Mouse (Mus musculus): ENCODE data around the gene Mapk9. TPM values are rescaled to one million over a fixed set of nuclear protein-coding genes. Genes with fewer than 3 reads are reported as not detected.

The Mapk9 gene
- polyA plus RNA-seq, 1 experiment from 2014 or later = 38.6 TPM

DNA sequence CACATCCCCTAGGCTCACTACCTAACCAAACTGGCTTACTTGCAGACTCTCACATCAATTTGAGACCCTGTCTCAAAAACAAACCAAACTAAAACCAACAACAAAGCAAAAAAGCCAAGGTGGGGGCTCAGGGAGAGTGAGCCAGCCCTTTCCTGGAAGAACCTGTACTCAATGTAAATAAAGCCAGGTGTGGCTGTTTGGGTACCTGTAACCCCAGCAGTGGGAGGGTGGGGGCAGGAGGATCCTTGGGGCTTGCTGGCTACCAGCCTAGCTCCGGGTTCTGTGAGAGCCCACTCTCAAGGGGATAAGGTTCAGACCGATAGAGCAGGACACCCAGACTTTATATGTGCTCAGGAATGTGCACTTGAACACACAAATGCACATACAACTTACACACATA, 25.6 kb upstream of the Mapk9 start:
- no peaks in the 10 kb centered on the region for H3K27me3 ChIP-seq
- peaks cover 96% of the 10 kb centered on the region for H3K36me3 ChIP-seq
- no peaks in the 10 kb centered on the region for H3K4me1 ChIP-seq (replicated peaks)
- no peak overlapping the region for H3K9ac ChIP-seq (replicated peaks)
- no peak for ATAC-seq (ENCODE audit: insufficient number of reproducible peaks, insufficient read depth, low FRiP score, low TSS enrichment, low read depth)
- no peak overlapping the region for H3K4me3 ChIP-seq (replicated peaks)
- no peak overlapping the region for H3K27ac ChIP-seq
- H3K4me2 ChIP-seq = no peak overlapping the region
- no peaks in the 10 kb centered on the region for H3K9me3 ChIP-seq
- WGBS = 94% methylated on average over 2 of the region's 2 CpGs

DNA sequence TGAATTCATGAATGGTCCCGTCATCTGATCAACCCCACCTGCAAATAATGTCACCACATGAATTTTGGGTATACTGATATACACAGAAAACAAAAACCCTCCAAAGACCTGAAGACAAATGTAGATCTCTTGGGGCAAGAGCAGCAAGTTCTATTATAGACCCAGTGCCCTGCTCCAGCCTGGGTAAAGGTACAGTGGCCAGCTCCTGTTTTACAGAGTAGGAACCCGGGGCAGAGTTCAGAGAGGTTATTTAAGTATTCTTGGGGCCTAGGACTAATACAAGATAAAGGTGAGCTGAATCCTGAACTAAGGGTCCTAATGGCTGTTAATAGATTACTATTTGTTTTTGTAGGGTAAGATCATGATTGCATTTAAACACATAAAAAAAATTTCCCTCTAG, 25.0 kb upstream of the Mapk9 start:
- WGBS = 87% methylated on average over 2 of the region's 2 CpGs
- Histone ChIP-seq H3K4me1 (replicated peaks) (no peaks in the 10 kb centered on the region), H3K27ac (no peak overlapping the region), H3K9ac (replicated peaks) (no peak overlapping the region), H3K36me3 (peaks cover 96% of the 10 kb centered on the region), H3K4me2 (no peak overlapping the region), H3K27me3 (no peaks in the 10 kb centered on the region), H3K9me3 (no peaks in the 10 kb centered on the region), H3K4me3 (replicated peaks) (no peak overlapping the region)
- no peak for ATAC-seq (ENCODE audit: insufficient number of reproducible peaks, insufficient read depth, low FRiP score, low TSS enrichment, low read depth)

DNA sequence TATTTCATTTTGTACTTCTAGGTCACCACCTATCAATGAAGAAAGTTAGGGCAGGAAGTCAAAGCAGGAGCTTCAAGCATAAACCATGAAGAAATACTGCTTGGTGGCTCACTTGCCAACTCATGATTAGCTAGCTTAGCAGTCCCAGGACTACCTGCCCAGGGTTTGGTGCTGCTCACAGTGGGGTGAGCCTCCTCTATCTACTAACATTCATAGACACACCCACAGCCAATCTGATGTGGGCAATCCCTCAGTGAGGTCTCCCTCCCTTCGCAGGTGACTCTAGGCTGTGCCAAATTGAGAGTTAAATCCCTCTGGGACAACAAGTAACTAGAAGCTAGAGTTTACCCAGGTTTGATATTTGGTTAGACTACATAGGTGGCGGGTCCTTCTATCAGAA, 24.2 kb upstream of the Mapk9 start:
- Histone ChIP-seq H3K27me3 (no peaks in the 10 kb centered on the region), H3K27ac (no peak overlapping the region), H3K4me3 (replicated peaks) (no peak overlapping the region), H3K36me3 (peaks cover 97% of the 10 kb centered on the region), H3K4me1 (replicated peaks) (no peaks in the 10 kb centered on the region), H3K9ac (replicated peaks) (no peak overlapping the region), H3K4me2 (no peak overlapping the region), H3K9me3 (no peaks in the 10 kb centered on the region)
- 84% methylated on average over 2 of the region's 2 CpGs for WGBS
- ATAC-seq (ENCODE audit: insufficient number of reproducible peaks, insufficient read depth, low FRiP score, low TSS enrichment, low read depth) = no peak

DNA sequence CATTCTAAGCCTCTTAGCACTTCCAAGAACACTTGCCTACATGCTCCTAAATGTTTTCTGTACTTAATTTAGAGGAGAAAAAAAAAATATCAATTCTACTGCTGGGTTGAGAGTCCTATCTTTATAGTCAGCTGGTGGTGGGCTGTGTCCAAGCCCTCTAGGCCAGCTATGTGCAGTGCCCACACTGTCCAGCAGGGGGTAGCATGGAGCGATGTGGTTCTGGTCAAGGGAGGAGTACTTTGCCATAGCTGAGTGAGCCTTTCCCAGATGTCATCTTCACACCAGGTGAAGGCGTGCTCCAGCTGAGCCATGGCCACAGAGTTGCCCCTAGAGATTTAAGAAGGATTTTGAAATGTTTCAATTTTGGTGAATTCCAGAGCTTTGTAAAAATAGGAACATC, 21.7 kb upstream of the Mapk9 start:
- Histone ChIP-seq H3K27ac (no peak overlapping the region), H3K4me2 (no peak overlapping the region), H3K9me3 (no peaks in the 10 kb centered on the region), H3K4me3 (replicated peaks) (no peak overlapping the region), H3K36me3 (peaks cover 95% of the 10 kb centered on the region), H3K4me1 (replicated peaks) (no peaks in the 10 kb centered on the region), H3K27me3 (no peaks in the 10 kb centered on the region), H3K9ac (replicated peaks) (no peak overlapping the region)
- ATAC-seq (ENCODE audit: insufficient number of reproducible peaks, insufficient read depth, low FRiP score, low TSS enrichment, low read depth) = no peak
- 48% methylated on average over 2 of the region's 2 CpGs for WGBS

DNA sequence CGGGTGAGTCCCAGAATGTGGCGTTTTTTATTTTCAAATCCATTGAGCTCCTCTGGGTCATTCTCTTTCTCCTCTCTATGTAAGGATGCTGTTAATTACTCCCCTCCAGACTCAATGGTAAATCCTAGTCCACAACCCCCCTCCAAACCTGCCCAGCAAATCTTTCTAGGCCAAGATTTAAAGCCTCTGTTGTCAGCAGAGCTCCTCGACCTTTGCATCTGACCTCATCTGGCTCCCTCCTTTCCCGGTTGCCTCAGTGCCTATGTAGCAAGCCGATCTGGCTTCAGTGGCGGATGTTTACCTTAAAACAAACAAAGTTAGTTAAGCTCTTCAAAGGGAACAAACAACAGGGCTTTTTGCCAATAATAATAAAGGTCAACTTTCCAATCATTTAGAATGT, 19.3 kb upstream of the Mapk9 start:
- Histone ChIP-seq H3K9me3 (no peaks in the 10 kb centered on the region), H3K9ac (replicated peaks) (no peak overlapping the region), H3K4me1 (replicated peaks) (no peaks in the 10 kb centered on the region), H3K36me3 (peaks cover 98% of the 10 kb centered on the region), H3K4me3 (replicated peaks) (no peak overlapping the region), H3K27me3 (no peaks in the 10 kb centered on the region), H3K27ac (no peak overlapping the region), H3K4me2 (no peak overlapping the region)
- no peak for ATAC-seq (ENCODE audit: insufficient number of reproducible peaks, insufficient read depth, low FRiP score, low TSS enrichment, low read depth)
- WGBS = 20% methylated on average over 6 of the region's 6 CpGs

DNA sequence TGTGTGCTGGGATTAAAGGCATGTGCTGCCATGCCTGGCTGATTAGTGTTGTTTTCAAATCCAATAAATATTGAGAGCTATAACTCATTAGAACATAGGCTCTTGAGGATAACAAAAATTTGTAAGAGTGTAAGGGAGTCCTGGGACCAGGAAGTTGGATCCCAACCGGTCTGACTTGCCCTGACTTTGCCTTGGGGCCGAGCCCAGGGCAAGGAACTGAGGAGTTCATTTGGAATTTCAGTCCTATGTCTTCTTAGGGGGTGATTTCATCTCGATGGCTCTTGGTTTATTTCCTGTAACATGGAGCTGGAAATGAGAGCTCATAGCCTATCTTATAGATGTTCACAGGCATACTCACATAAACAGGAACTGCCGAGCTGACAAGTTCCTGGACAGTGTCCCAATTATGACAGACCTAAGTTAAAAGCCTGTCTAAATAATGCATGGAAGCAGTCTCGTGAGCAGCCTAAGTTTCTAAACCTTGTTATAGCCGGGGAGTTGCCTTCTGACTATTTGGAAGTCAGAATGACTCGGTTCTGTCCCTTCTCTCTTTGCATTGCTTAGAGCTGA, 17.3 kb upstream of the Mapk9 start:
- Histone ChIP-seq H3K9ac (replicated peaks) (no peak overlapping the region), H3K4me3 (replicated peaks) (no peak overlapping the region), H3K27ac (no peak overlapping the region), H3K9me3 (no peaks in the 10 kb centered on the region), H3K4me1 (replicated peaks) (no peaks in the 10 kb centered on the region), H3K4me2 (no peak overlapping the region), H3K27me3 (no peaks in the 10 kb centered on the region), H3K36me3 (peaks cover 98% of the 10 kb centered on the region)
- WGBS = 87% methylated on average over 7 of the region's 7 CpGs
- no peak for ATAC-seq (ENCODE audit: insufficient number of reproducible peaks, insufficient read depth, low FRiP score, low TSS enrichment, low read depth)

DNA sequence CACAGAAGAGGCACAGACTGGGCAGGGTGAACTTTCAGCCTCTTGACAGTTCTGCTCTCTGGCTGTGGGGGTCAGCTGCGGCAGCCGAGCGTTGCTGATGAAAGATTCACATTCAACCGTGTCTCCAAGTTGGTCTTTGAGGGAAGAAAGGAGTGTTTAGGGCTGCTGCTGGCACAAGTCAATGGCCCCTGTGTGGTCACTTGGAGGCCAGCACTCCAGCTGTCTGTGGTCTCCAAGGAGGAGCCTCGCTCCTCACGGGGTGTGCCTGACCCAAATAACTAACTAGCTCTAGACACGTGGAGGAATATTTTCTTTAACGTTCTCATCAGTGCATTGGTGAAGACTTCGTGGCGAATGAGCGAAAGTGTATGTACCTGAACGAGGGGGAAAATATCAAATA, 14.6 kb upstream of the Mapk9 start:
- 92% methylated on average over 12 of the region's 12 CpGs for WGBS
- Histone ChIP-seq H3K4me1 (replicated peaks) (no peaks in the 10 kb centered on the region), H3K4me2 (no peak overlapping the region), H3K4me3 (replicated peaks) (no peak overlapping the region), H3K36me3 (peaks cover 95% of the 10 kb centered on the region), H3K9me3 (no peaks in the 10 kb centered on the region), H3K9ac (replicated peaks) (no peak overlapping the region), H3K27me3 (no peaks in the 10 kb centered on the region), H3K27ac (no peak overlapping the region)
- no peak for ATAC-seq (ENCODE audit: insufficient number of reproducible peaks, insufficient read depth, low FRiP score, low TSS enrichment, low read depth)

DNA sequence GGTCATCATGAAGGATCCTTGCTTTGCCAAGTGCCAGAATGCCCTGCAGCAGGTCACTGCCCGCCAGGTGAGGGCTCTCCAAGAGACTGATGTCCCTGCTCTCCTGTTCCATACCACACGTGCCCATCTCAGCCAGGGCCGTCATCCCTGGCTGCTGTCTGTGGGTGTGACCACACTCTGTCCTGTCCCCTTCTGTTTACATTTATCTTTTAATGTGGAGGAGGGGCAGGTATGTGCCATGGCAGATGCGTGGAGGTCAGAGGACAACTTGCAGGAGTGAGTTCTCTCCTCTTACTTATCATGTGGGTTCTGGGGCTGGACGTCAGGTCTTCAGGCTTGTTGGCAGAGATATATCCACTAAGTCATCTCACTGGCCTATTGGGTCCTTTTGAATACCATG, 13.6 kb upstream of the Mapk9 start:
- no peak for ATAC-seq (ENCODE audit: insufficient number of reproducible peaks, insufficient read depth, low FRiP score, low TSS enrichment, low read depth)
- Histone ChIP-seq H3K4me2 (no peak overlapping the region), H3K27ac (no peak overlapping the region), H3K4me1 (replicated peaks) (no peaks in the 10 kb centered on the region), H3K9me3 (no peaks in the 10 kb centered on the region), H3K36me3 (peaks cover 97% of the 10 kb centered on the region), H3K27me3 (no peaks in the 10 kb centered on the region), H3K4me3 (replicated peaks) (no peak overlapping the region), H3K9ac (replicated peaks) (no peak overlapping the region)
- WGBS = 93% methylated on average over 5 of the region's 5 CpGs

DNA sequence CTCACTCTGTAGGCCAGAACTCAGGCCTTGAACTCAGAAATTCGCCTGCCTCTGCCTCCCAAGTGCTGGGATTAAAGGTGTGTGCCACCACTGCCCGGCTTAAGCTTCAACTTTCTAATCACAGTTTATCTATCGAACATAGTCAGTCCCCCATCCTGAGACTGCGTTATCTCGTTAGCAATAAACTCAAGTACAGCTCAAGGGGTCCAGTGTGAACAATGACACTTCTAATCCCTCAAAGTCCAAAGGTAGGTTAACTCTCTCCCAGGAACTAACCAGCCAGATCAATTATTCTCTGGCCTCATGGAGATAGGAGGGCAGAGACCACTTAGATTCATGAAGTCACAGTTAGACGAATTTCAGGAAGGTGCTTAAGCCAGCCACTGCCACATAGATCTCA, 12.3 kb upstream of the Mapk9 start:
- Histone ChIP-seq H3K4me1 (replicated peaks) (no peaks in the 10 kb centered on the region), H3K4me3 (replicated peaks) (no peak overlapping the region), H3K9me3 (no peaks in the 10 kb centered on the region), H3K27me3 (no peaks in the 10 kb centered on the region), H3K9ac (replicated peaks) (no peak overlapping the region), H3K36me3 (peaks cover 97% of the 10 kb centered on the region), H3K4me2 (no peak overlapping the region), H3K27ac (no peak overlapping the region)
- 95% methylated on average over 6 of the region's 6 CpGs for WGBS
- ATAC-seq (ENCODE audit: insufficient number of reproducible peaks, insufficient read depth, low FRiP score, low TSS enrichment, low read depth) = no peak

DNA sequence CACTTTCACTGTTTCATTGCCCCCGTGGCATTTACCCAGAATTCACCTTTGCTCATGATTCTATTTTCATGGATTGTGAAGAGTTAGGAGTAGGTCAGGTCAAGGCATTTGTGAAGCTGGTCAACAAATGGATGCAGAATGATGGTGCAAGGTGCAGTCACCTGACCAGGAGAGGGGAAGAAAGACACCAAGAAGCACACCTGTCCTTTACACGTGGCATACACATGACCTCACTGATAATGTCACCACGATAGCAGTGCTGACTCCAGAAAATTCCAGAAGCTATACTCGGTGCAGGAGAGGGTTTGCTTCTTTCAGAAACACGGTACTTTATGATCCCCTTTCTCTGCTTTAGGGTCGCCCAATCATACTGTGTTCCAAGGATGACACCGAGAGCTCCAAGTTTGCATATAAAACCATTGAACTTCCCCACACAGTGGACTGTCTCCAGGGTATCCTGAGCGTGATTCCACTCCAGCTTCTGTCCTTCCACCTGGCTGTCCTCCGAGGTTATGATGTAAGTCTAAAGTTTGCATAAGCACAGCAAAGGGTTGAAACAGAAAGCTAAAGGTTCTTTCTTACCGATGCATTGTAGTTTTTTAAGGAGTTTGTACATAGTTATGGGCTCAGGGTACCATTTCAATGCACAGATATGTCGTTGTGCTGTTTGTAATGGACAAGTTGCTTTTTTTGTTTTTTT, 11.1 kb upstream of the Mapk9 start:
- no peak overlapping the region for H3K4me2 ChIP-seq
- no peak overlapping the region for H3K27ac ChIP-seq
- H3K9me3 ChIP-seq = no peaks in the 10 kb centered on the region
- H3K27me3 ChIP-seq = no peaks in the 10 kb centered on the region
- peaks cover 92% of the 10 kb centered on the region for H3K36me3 ChIP-seq
- 92% methylated on average over 11 of the region's 11 CpGs for WGBS
- no peak for ATAC-seq (ENCODE audit: insufficient number of reproducible peaks, insufficient read depth, low FRiP score, low TSS enrichment, low read depth)
- H3K4me1 ChIP-seq (replicated peaks) = no peaks in the 10 kb centered on the region
- H3K4me3 ChIP-seq (replicated peaks) = no peak overlapping the region
- no peak overlapping the region for H3K9ac ChIP-seq (replicated peaks)

DNA sequence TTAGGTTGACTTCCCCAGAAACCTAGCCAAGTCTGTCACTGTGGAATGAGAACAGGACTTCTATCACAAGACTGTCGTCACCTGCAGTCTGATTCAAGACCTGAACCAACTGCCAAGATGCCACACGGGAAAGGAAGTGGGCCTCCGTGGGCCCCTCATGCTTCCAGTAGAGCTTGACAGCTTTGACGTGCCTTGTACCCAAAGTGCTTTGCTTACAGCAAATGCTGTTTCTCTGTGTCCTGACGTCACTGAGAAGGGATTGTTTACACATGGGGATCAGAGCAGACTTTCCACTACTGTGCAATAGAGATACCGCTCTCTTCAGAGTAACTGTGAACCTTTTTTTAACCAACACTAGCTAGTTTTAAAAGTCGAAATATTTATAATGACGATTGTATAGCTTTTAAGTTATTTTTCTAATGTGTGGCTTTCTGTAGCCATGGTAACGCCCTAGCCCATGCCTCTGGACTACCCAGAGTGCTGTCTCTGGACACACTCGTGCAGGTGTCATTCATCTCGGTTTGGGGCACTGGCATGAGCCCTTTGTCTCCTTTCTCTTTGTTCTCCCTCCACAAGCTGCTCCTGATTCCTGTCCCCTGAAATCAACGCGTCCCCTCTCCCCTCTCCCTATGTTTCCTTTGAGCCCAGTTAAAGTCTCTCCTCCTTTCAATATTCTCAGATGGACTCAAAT, 8.7 kb upstream of the Mapk9 start:
- H3K4me2 ChIP-seq = no peak overlapping the region
- 78% methylated on average over 13 of the region's 13 CpGs for WGBS
- ATAC-seq (ENCODE audit: insufficient number of reproducible peaks, insufficient read depth, low FRiP score, low TSS enrichment, low read depth) = no peak

More for the DNA sequence above, 8.7 kb upstream of the Mapk9 start:
- no peak overlapping the region for H3K9ac ChIP-seq (replicated peaks)
- H3K4me1 ChIP-seq (replicated peaks) = peaks cover 14% of the 10 kb centered on the region
- H3K36me3 ChIP-seq = peaks cover 70% of the 10 kb centered on the region
- H3K27ac ChIP-seq = no peak overlapping the region
- H3K9me3 ChIP-seq = no peaks in the 10 kb centered on the region
- no peaks in the 10 kb centered on the region for H3K27me3 ChIP-seq
- H3K4me3 ChIP-seq (replicated peaks) = no peak overlapping the region

Data from limb, embryonic 12.5 days (tissue).